Mouse (Mus musculus) CH12.LX (cell line): ENCODE results near the gene Tekt5. TPM values are rescaled to one million over a fixed set of nuclear protein-coding genes. Genes with fewer than 3 reads are reported as not detected.

ENCODE experiments used
- DNase-seq: peaks from one replicate; pipeline ENCODE4 v3.0.0-alpha.2; 2013; ENCODE audit errors: extremely low read depth
- H3K27ac ChIP-seq: 2 replicates; pipeline ENCODE4 v1.5.1; 2012; ENCODE audit warnings: low read depth, mild to moderate bottlenecking, control low read depth, moderate library complexity; ENCODE audit not compliant: insufficient read depth
- H3K27me3 ChIP-seq: replicated peaks from 2 replicates; pipeline ENCODE3; 2012; ENCODE audit warnings: inconsistent platforms
- H3K36me3 ChIP-seq, 2 experiments: replicated peaks in 1 of 2; 2 replicates each; pipeline versions ENCODE3 to v1.6.1; 2012; ENCODE audit warnings: inconsistent platforms in 1 of 2, low read length in 1 of 2, mild to moderate bottlenecking in 1 of 2, mixed read lengths in 1 of 2, moderate library complexity in 1 of 2; ENCODE audit not compliant: control insufficient read depth in 1 of 2, insufficient read depth in 1 of 2
- H3K4me1 ChIP-seq, 2 experiments: 2 replicates each; pipeline ENCODE4 v1.6.1; 2012; ENCODE audit warnings: inconsistent platforms in 1 of 2, moderate library complexity in 1 of 2; ENCODE audit not compliant: insufficient read depth in 2 of 2, control insufficient read depth in 1 of 2
- H3K4me2 ChIP-seq: 2 replicates; pipeline ENCODE4 v1.6.1; 2012; ENCODE audit warnings: low read depth, mild to moderate bottlenecking, control low read depth; ENCODE audit not compliant: poor library complexity, insufficient read depth, severe bottlenecking
- H3K4me3 ChIP-seq, 3 experiments: fragments of 150-350 bp in 1 of 3; sonication (generic) in 1 of 3; replicated peaks in 1 of 3; 2 replicates each; pipeline versions ENCODE3 to v1.5.1; 2011 to 2012; ENCODE audit warnings: low read depth in 2 of 3, low read length in 2 of 3, mild to moderate bottlenecking in 2 of 3, moderate library complexity in 2 of 3, control low read depth in 1 of 3, improper control_type of control experiment in 1 of 3, inconsistent platforms in 1 of 3, mixed read lengths in 1 of 3; ENCODE audit not compliant: poor library complexity in 1 of 3
- H3K79me2 ChIP-seq: replicated peaks from 2 replicates; pipeline ENCODE4 v1.6.1; 2012; ENCODE audit warnings: mild to moderate bottlenecking, moderate library complexity; ENCODE audit not compliant: control insufficient read depth, poor library complexity, insufficient read depth, severe bottlenecking; ENCODE audit errors: extremely low read depth
- H3K9ac ChIP-seq: 2 replicates; pipeline ENCODE4 v1.6.1; 2012; ENCODE audit warnings: low read depth, mild to moderate bottlenecking, control low read depth, moderate library complexity; ENCODE audit not compliant: insufficient read depth
- H3K9me3 ChIP-seq: replicated peaks from 2 replicates; pipeline ENCODE3; 2012; ENCODE audit warnings: low read length, inconsistent platforms, mixed read lengths
- CHD2 ChIP-seq: IDR thresholded peaks from 2 replicates; pipeline ENCODE4 v1.6.1; 2011; ENCODE audit warnings: low read length, improper control_type of control experiment
- E2F4 ChIP-seq: IDR thresholded peaks from 2 replicates; pipeline ENCODE4 v1.6.1; 2011; ENCODE audit warnings: low read depth, low read length, improper control_type of control experiment; ENCODE audit not compliant: insufficient replicate concordance
- ELF1 ChIP-seq: IDR thresholded peaks from 2 replicates; pipeline ENCODE4 v1.6.1; 2014; ENCODE audit warnings: low read depth, mild to moderate bottlenecking, inconsistent platforms, low read length, improper control_type of control experiment
- EP300 ChIP-seq: IDR thresholded peaks from 2 replicates; pipeline ENCODE4 v1.6.1; 2011; ENCODE audit warnings: low read length, improper control_type of control experiment
- ETS1 ChIP-seq: conservative IDR thresholded peaks from 2 replicates; pipeline ENCODE4 v1.6.1; 2012; ENCODE audit warnings: low read depth, mild to moderate bottlenecking, inconsistent platforms, low read length, improper control_type of control experiment, moderate library complexity
- IRF4 ChIP-seq: IDR thresholded peaks from 2 replicates; pipeline ENCODE4 v1.6.1; 2014; ENCODE audit warnings: low read depth, mild to moderate bottlenecking, inconsistent platforms, low read length, improper control_type of control experiment
- KAT2A ChIP-seq: IDR thresholded peaks from 2 replicates; pipeline ENCODE4 v1.6.1; 2012; ENCODE audit warnings: low read length, improper control_type of control experiment, inconsistent platforms; ENCODE audit not compliant: insufficient replicate concordance
- MAX ChIP-seq: IDR thresholded peaks from 2 replicates; pipeline ENCODE4 v1.6.1; 2011; ENCODE audit warnings: low read length, improper control_type of control experiment
- MEF2A ChIP-seq: IDR thresholded peaks from 2 replicates; pipeline ENCODE4 v1.6.1; 2014; ENCODE audit warnings: low read depth, mild to moderate bottlenecking, inconsistent platforms, low read length, improper control_type of control experiment, borderline replicate concordance
- MXI1 ChIP-seq: IDR thresholded peaks from 2 replicates; pipeline ENCODE4 v1.6.1; 2011; ENCODE audit warnings: mild to moderate bottlenecking, low read depth, low read length, improper control_type of control experiment
- MYC ChIP-seq: IDR thresholded peaks from 2 replicates; pipeline ENCODE4 v1.6.1; 2011; ENCODE audit warnings: low read depth, mild to moderate bottlenecking, improper control_type of control experiment, low read length
- NELFE ChIP-seq: IDR thresholded peaks from 2 replicates; pipeline ENCODE4 v1.6.1; 2011; ENCODE audit warnings: low read depth, low read length, improper control_type of control experiment
- NRF1 ChIP-seq: IDR thresholded peaks from 2 replicates; pipeline ENCODE4 v1.6.1; 2014; ENCODE audit warnings: low read depth, mild to moderate bottlenecking, inconsistent platforms, low read length, improper control_type of control experiment, moderate library complexity
- TBP ChIP-seq: conservative IDR thresholded peaks from 2 replicates; pipeline ENCODE4 v1.6.1; 2011; ENCODE audit warnings: low read depth, low read length, improper control_type of control experiment
- TCF12 ChIP-seq: IDR thresholded peaks from 2 replicates; pipeline ENCODE4 v1.6.1; 2014; ENCODE audit warnings: low read depth, mild to moderate bottlenecking, inconsistent platforms, low read length, improper control_type of control experiment
- ZC3H11A ChIP-seq: IDR thresholded peaks from 2 replicates; pipeline ENCODE4 v1.6.1; 2012; ENCODE audit warnings: low read depth, mild to moderate bottlenecking, inconsistent platforms, low read length, improper control_type of control experiment
- ZKSCAN1 ChIP-seq: IDR thresholded peaks from 2 replicates; pipeline ENCODE4 v1.6.1; 2012; ENCODE audit warnings: low read depth, inconsistent platforms, low read length, improper control_type of control experiment, borderline replicate concordance
- ZMIZ1 ChIP-seq: IDR thresholded peaks from 2 replicates; pipeline ENCODE4 v1.6.1; 2012; ENCODE audit warnings: low read depth, mild to moderate bottlenecking, inconsistent platforms, low read length, improper control_type of control experiment
- ZNF384 ChIP-seq: IDR thresholded peaks from 2 replicates; pipeline ENCODE4 v1.6.1; 2012; ENCODE audit warnings: low read depth, low read length, improper control_type of control experiment, inconsistent platforms
- dilution Hi-C: fragments of 300-500 bp; cut with MboI; formaldehyde crosslinking; loops from 2 replicates; pipeline ENCODE4 v1.14.3; 2020; ENCODE audit warnings: low sequenced_read_pairs; ENCODE audit not compliant: extremely low pct_unique_long_range_greater_than_20kb, extremely low pct_ligation_motif_present
- in situ Hi-C: fragments of 300-500 bp; cut with MboI; formaldehyde crosslinking; loops from 3 replicates; pipeline ENCODE4 v1.14.3; 2019; ENCODE audit warnings: low sequenced_read_pairs, low pct_ligation_motif_present, low pct_unique_long_range_greater_than_20kb, mixed read lengths
- polyA plus RNA-seq: library from polyadenylated mRNA; unstranded; fragments of >175 nt; gene quantifications from 2 replicates; pipeline ENCODE4 v1.2.1, GENCODE M21; 2012; ENCODE audit warnings: low read depth; ENCODE audit not compliant: insufficient read length
- total RNA-seq, 2 experiments: library from RNA; depleted of rRNA; stranded (reverse); fragments of 300-350 nt in 1 of 2; fragments of >200 nt in 1 of 2; gene quantifications; 2 replicates each; pipeline ENCODE4 v1.2.3; 2012 to 2014

The Tekt5 gene
- total and polyA plus RNA-seq, 3 experiments: 0.17 TPM; not detected in 2

GRCm38 (mm10) chr16:10366240-10367217 is 28.8 kb downstream of the Tekt5 start:
- Histone ChIP-seq H3K4me1 (peaks cover 0 to 8% of the 10 kb centered on the region in 2 experiments; a peak in 3 of 4 replicates), H3K9me3 (no peaks in the 10 kb centered on the region), H3K36me3 (no peaks in the 10 kb centered on the region), H3K27me3 (peaks cover 2% of the 10 kb centered on the region), H3K4me3 (no peak overlapping the region), H3K27ac (no peak overlapping the region), H3K9ac (no peak overlapping the region), H3K79me2 (no peaks in the 10 kb centered on the region), H3K4me2 (no peak overlapping the region)
- no peak for DNase-seq
- dilution Hi-C loops (no loop called here), in situ Hi-C loops (no loop called here)
- no peak for TF ChIP-seq MXI1
- TF ChIP-seq MYC: no peak
- no peak for TF ChIP-seq ELF1
- no peak for TF ChIP-seq NRF1
- TF ChIP-seq CHD2: no peak
- TF ChIP-seq TCF12: no peak
- no peak for TF ChIP-seq E2F4
- no peak for TF ChIP-seq IRF4
- TF ChIP-seq NELFE: no peak

- H3K27me3 ChIP-seq: no peaks in the 10 kb centered on the region
- TF ChIP-seq MAX (no peak), ZKSCAN1 (no peak), TBP (no peak), ETS1 (no peak), ZNF384 (no peak), MEF2A (no peak), KAT2A (no peak), MXI1 (no peak), EP300 (no peak), ZMIZ1 (no peak), ZC3H11A (no peak), ELF1 (no peak), CHD2 (no peak)
- no peak overlapping the region for H3K4me3 ChIP-seq
- no peak overlapping the region for H3K9ac ChIP-seq
- no peaks in the 10 kb centered on the region for H3K9me3 ChIP-seq
- in situ Hi-C loops: no loop called here
- no peak overlapping the region for H3K4me2 ChIP-seq
- H3K27ac ChIP-seq: no peak overlapping the region
- H3K36me3 ChIP-seq: no peaks in the 10 kb centered on the region
- H3K4me1 ChIP-seq: peaks cover 0 to 8% of the 10 kb centered on the region in 2 experiments; a peak in 3 of 4 replicates
- H3K79me2 ChIP-seq: no peaks in the 10 kb centered on the region
- DNase-seq: no peak
- dilution Hi-C loops: no loop called here
Measured at GRCm38 (mm10) chr16:10365796-10366195, 29.5 kb downstream of the Tekt5 start.
